Mouse (Mus musculus): ENCODE measurements at regions not wholly inside any gene's neighbourhood (a gene's known extent, or its start where the extent isn't known, plus 50 kb on each side); places are given as distances from the start of the nearest gene placed in this dataset.

DNA sequence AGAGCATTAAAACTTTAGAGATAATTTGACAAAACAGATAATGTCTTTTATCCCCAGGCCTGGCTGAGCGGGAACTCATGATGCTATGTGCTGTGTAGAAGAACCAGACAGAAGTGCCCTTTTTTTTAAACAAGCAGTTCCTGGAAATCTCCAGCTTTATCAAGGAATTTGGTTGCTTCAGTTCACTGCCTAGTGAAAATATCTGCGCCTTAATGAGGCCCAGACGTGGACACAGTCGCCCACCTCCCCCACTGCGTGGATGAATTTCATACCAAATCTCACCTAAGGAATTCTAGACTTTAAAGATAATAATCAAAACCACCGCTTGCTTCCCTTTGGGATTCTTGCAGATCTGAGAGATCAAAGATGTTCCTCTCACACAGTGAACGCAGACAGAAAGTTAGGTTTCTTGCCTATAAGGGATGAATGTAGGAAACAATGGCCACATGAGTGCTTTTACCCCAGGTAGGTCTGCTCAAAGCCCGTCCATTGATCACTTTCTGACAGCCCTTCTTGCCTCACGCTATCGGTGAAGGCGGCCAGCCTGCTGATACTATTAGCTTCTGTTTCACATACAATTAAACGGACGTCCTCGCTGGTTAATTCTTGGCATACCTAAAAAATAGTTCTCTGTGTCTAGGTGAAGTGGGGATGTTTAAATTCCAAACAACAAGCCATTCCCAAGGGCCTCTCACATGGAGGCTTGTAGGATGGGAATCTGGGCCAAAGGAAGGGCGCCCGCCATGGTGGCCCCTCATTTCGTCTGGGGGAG lies 159.6 kb downstream of the 1500009L16Rik start:
- no peaks in the 10 kb centered on the region for H3K27me3 ChIP-seq (ENCODE audit: control insufficient read depth, insufficient read depth, insufficient read length)
- no peaks in the 10 kb centered on the region for H3K79me3 ChIP-seq (ENCODE audit: low read depth)
- no peak overlapping the region for H3K4me3 ChIP-seq (ENCODE audit: insufficient read depth, poor library complexity, severe bottlenecking)
- no peak overlapping the region for H3ac ChIP-seq (ENCODE audit: control insufficient read depth, insufficient read length, low read depth)
- TF ChIP-seq MYOG (IDR thresholded peaks at IDR 0.05; ENCODE audit: control insufficient read depth, extremely low read depth, insufficient read length) (no peak), MAX (IDR thresholded peaks at IDR 0.05) (no peak), FOSL1 (IDR thresholded peaks at IDR 0.05; ENCODE audit: insufficient read depth, low read length, poor library complexity, severe bottlenecking) (no peak), CTCF (IDR thresholded peaks at IDR 0.05; ENCODE audit: control insufficient read depth, insufficient read depth, insufficient read length) (no peak)
- no peaks in the 10 kb centered on the region for H3K79me2 ChIP-seq (ENCODE audit: control insufficient read depth, insufficient read depth)
- no peaks in the 10 kb centered on the region for H3K36me3 ChIP-seq (ENCODE audit: control insufficient read depth, insufficient read depth)

DNA sequence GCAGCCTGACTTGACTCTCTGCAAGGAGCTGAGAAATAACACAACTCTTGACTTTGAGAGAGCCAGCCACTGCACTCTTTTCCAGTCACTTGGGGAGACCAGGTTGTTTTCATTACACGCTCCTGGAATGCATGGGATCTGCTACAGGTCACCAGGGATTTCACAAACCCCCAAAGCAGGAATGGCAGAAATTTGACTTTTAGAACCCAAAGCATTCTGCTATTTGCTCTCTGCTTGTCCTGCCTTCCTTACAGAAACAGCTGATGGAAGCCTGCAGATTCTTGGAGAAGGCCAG lies 160.2 kb downstream of the 1500009L16Rik start:
- TF ChIP-seq FOSL1 (IDR thresholded peaks at IDR 0.05; ENCODE audit: insufficient read depth, low read length, poor library complexity, severe bottlenecking) (no peak), USF1 (IDR thresholded peaks at IDR 0.05; ENCODE audit: low read depth) (no peak), MAX (IDR thresholded peaks at IDR 0.05) (no peak)
- Histone ChIP-seq H3K36me3 (ENCODE audit: control insufficient read depth, insufficient read depth) (no peaks in the 10 kb centered on the region), H3K27me3 (ENCODE audit: control insufficient read depth, insufficient read depth, insufficient read length) (no peaks in the 10 kb centered on the region), H3K4me3 (ENCODE audit: insufficient read depth, poor library complexity, severe bottlenecking) (no peak overlapping the region), H3ac (ENCODE audit: control insufficient read depth, insufficient read length, low read depth) (no peak overlapping the region), H3K79me3 (ENCODE audit: low read depth) (no peaks in the 10 kb centered on the region), H3K79me2 (ENCODE audit: control insufficient read depth, insufficient read depth) (no peaks in the 10 kb centered on the region)

DNA sequence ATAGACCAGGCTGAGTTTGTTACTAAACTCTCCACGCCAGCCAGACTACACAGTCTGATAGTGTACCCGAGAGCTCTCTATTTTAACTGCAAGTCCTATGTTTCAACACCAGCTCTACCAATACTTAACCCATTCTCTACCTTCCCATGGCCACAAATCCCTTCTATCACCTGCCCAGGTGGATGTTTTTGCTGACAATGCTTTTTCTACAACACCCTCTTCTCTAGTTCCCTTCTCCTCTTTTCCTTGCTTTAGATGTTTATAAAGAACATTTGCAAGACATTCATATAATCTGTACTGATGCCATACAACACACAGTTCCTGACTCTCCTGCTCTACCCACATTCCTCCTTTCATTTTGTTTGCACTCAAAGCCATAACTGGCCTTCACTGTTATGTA lies 161.9 kb downstream of the 1500009L16Rik start:
- TF ChIP-seq MYOD1 (IDR thresholded peaks at IDR 0.05; ENCODE audit: control insufficient read depth, insufficient read length, low read depth), result no peak
- no peak for TF ChIP-seq MAX (IDR thresholded peaks at IDR 0.05)
- TF ChIP-seq MYOG (IDR thresholded peaks at IDR 0.05; ENCODE audit: control insufficient read depth, extremely low read depth, insufficient read length), result no peak
- no peak for TF ChIP-seq USF1 (IDR thresholded peaks at IDR 0.05; ENCODE audit: low read depth)
- TF ChIP-seq CEBPB (IDR thresholded peaks at IDR 0.05; ENCODE audit: low read depth), result no peak
- no peak for TF ChIP-seq CTCF (IDR thresholded peaks at IDR 0.05; ENCODE audit: control insufficient read depth, insufficient read depth, insufficient read length)
- TF ChIP-seq FOSL1 (IDR thresholded peaks at IDR 0.05; ENCODE audit: insufficient read depth, low read length, poor library complexity, severe bottlenecking), result no peak
- Histone ChIP-seq H3ac (ENCODE audit: control insufficient read depth, insufficient read length, low read depth) (no peak overlapping the region), H3K36me3 (ENCODE audit: control insufficient read depth, insufficient read depth) (no peaks in the 10 kb centered on the region), H3K4me3 (ENCODE audit: insufficient read depth, poor library complexity, severe bottlenecking) (no peak overlapping the region), H3K79me3 (ENCODE audit: low read depth) (no peaks in the 10 kb centered on the region), H3K27me3 (ENCODE audit: control insufficient read depth, insufficient read depth, insufficient read length) (no peaks in the 10 kb centered on the region), H3K79me2 (ENCODE audit: control insufficient read depth, insufficient read depth) (no peaks in the 10 kb centered on the region)

DNA sequence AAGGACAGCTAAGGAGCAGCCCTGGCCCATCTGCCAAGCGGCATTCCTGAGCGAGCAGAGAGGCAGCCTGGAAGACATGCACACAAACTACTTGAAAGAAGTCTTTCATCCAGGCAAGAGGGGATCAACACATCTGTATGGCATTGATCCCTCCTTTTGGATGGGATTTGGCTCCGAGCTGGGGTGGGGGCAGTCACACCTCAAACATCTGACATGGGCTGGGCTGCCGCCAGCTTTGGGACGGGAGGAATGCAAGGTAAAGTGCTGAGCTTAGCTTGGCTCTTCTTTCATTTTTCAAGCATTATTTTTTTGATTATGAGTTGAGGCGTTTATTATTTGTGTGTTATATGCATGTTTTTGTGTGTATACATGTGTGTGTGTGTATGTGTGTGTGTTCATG lies 165.9 kb downstream of the 1500009L16Rik start:
- Histone ChIP-seq H3K36me3 (ENCODE audit: control insufficient read depth, insufficient read depth) (no peaks in the 10 kb centered on the region), H3K79me2 (ENCODE audit: control insufficient read depth, insufficient read depth) (no peaks in the 10 kb centered on the region), H3ac (ENCODE audit: control insufficient read depth, insufficient read length, low read depth) (no peak overlapping the region), H3K4me3 (ENCODE audit: insufficient read depth, poor library complexity, severe bottlenecking) (no peak overlapping the region), H3K27me3 (ENCODE audit: control insufficient read depth, insufficient read depth, insufficient read length) (no peaks in the 10 kb centered on the region), H3K79me3 (ENCODE audit: low read depth) (no peaks in the 10 kb centered on the region)
- TF ChIP-seq CTCF (IDR thresholded peaks at IDR 0.05; ENCODE audit: control insufficient read depth, insufficient read depth, insufficient read length) (no peak), USF1 (IDR thresholded peaks at IDR 0.05; ENCODE audit: low read depth) (no peak), MYOD1 (IDR thresholded peaks at IDR 0.05; ENCODE audit: control insufficient read depth, insufficient read length, low read depth) (no peak), FOSL1 (IDR thresholded peaks at IDR 0.05; ENCODE audit: insufficient read depth, low read length, poor library complexity, severe bottlenecking) (no peak), MYOG (IDR thresholded peaks at IDR 0.05; ENCODE audit: control insufficient read depth, extremely low read depth, insufficient read length) (no peak), MAX (IDR thresholded peaks at IDR 0.05) (no peak), CEBPB (IDR thresholded peaks at IDR 0.05; ENCODE audit: low read depth) (no peak)

DNA sequence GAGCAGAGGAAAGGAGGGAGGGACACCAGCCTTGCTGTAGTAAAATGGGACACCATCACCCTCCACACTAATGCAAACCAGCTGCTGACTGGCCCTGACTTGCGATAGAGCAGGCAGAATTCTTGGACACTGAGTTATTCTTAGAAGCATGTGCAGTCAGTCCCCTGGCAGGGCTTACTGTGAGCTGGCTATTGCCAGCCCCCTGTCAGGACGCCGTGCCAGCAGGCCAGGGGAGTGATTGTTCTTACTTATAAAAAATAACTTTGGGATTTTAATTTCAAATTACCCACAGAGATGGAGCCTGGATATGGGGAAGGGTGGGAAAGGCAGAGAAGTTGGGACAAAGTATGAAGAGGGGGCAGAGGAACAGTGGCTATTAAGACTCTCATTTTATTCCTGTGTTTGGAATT lies 173.1 kb downstream of the 1500009L16Rik start:
- Histone ChIP-seq H3K27me3 (ENCODE audit: control insufficient read depth, insufficient read depth, insufficient read length) (no peaks in the 10 kb centered on the region), H3ac (ENCODE audit: control insufficient read depth, insufficient read length, low read depth) (no peak overlapping the region), H3K79me2 (ENCODE audit: control insufficient read depth, insufficient read depth) (no peaks in the 10 kb centered on the region), H3K36me3 (ENCODE audit: control insufficient read depth, insufficient read depth) (no peaks in the 10 kb centered on the region), H3K79me3 (ENCODE audit: low read depth) (no peaks in the 10 kb centered on the region), H3K4me3 (ENCODE audit: insufficient read depth, poor library complexity, severe bottlenecking) (no peak overlapping the region)
- TF ChIP-seq MAX (IDR thresholded peaks at IDR 0.05) (no peak), FOSL1 (IDR thresholded peaks at IDR 0.05; ENCODE audit: insufficient read depth, low read length, poor library complexity, severe bottlenecking) (no peak), USF1 (IDR thresholded peaks at IDR 0.05; ENCODE audit: low read depth) (no peak), MYOD1 (IDR thresholded peaks at IDR 0.05; ENCODE audit: control insufficient read depth, insufficient read length, low read depth) (no peak), CEBPB (IDR thresholded peaks at IDR 0.05; ENCODE audit: low read depth) (no peak), MYOG (IDR thresholded peaks at IDR 0.05; ENCODE audit: control insufficient read depth, extremely low read depth, insufficient read length) (no peak), CTCF (IDR thresholded peaks at IDR 0.05; ENCODE audit: control insufficient read depth, insufficient read depth, insufficient read length) (no peak)

DNA sequence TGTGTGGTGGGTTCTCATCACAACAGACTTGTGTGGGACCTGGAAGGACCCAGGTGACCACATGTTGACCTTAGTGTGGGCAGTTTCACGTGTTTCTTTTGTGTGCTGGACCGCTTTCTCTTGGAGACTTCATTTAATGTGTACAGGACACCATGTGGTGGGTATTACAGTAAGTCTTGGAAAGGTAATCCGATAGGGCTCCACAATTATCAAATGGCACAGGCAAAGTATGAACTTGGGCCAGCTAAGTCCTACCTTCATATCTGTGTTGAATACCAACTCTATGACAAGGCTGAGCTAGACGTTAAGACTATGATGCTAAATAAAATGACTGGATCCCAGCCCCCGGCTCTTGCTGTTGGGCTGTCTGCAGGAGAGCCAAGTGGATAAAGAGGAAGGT lies 173.5 kb downstream of the 1500009L16Rik start:
- no peaks in the 10 kb centered on the region for H3K36me3 ChIP-seq (ENCODE audit: control insufficient read depth, insufficient read depth)
- H3K4me3 ChIP-seq (ENCODE audit: insufficient read depth, poor library complexity, severe bottlenecking), result no peak overlapping the region
- TF ChIP-seq USF1 (IDR thresholded peaks at IDR 0.05; ENCODE audit: low read depth) (no peak), CTCF (IDR thresholded peaks at IDR 0.05; ENCODE audit: control insufficient read depth, insufficient read depth, insufficient read length) (no peak), CEBPB (IDR thresholded peaks at IDR 0.05; ENCODE audit: low read depth) (no peak), FOSL1 (IDR thresholded peaks at IDR 0.05; ENCODE audit: insufficient read depth, low read length, poor library complexity, severe bottlenecking) (no peak), MAX (IDR thresholded peaks at IDR 0.05) (no peak), MYOG (IDR thresholded peaks at IDR 0.05; ENCODE audit: control insufficient read depth, extremely low read depth, insufficient read length) (no peak), MYOD1 (IDR thresholded peaks at IDR 0.05; ENCODE audit: control insufficient read depth, insufficient read length, low read depth) (no peak)
- H3K79me2 ChIP-seq (ENCODE audit: control insufficient read depth, insufficient read depth), result no peaks in the 10 kb centered on the region
- no peaks in the 10 kb centered on the region for H3K27me3 ChIP-seq (ENCODE audit: control insufficient read depth, insufficient read depth, insufficient read length)
- no peak overlapping the region for H3ac ChIP-seq (ENCODE audit: control insufficient read depth, insufficient read length, low read depth)
- H3K79me3 ChIP-seq (ENCODE audit: low read depth), result no peaks in the 10 kb centered on the region
